Mouse (Mus musculus) retina, adult 2 months (tissue): ENCODE results near the gene Frmpd2.

ENCODE experiments used
- DNase-seq: peaks from one replicate; pipeline ENCODE4 v3.0.0-alpha.2; 2012; ENCODE audit warnings: low read depth, low spot score

The Frmpd2 gene

DNA sequence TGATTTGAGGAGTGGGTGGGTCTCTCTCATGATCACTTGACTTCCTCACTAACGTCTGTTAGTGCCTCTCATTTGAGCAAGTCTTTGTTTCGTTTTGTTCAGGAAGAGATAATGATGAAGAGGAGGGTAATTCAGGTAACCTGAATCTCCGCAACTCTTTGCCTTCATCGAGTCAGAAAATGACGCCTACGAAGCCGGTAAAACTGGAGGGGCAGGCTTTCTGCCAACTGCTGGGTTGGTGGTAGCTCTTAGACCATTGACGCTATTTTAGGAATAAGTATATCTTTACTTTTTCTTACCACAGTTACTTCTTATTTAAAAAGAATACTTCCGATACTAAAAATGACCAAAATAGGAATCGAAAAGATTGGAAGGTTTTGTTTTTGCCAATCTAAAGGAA lies 135.9 kb downstream of the Frmpd2 start:
- no peak for DNase-seq
